Mouse (Mus musculus) heart, adult 2 months (tissue): ENCODE measurements around the gene Dusp12.

Experiments used
- CTCF ChIP-seq: fragments of 200-600 bp; IDR thresholded peaks from 2 replicates; pipeline ENCODE4 v1.8.1; 2022; ENCODE audit warnings: antibody characterized with exemption, mild to moderate bottlenecking, moderate library complexity
- POLR2A ChIP-seq: fragments of 200-500 bp; IDR thresholded peaks from 2 replicates; pipeline ENCODE4 v1.6.1; 2011; ENCODE audit warnings: mild to moderate bottlenecking, low read depth, low read length, control low read depth; ENCODE audit not compliant: insufficient read depth

GRCm38 (mm10) chr1:170866992-170867690 lies 18.2 kb downstream of the Dusp12 start:
- TF ChIP-seq CTCF (no peak), POLR2A (no peak)
